Mouse (Mus musculus) intestine, embryonic 16.5 days (tissue): ENCODE measurements around the gene Inpp5a. TPM values are rescaled to one million over a fixed set of nuclear protein-coding genes. Genes with fewer than 3 reads are reported as not detected.

ENCODE experiments used
- ATAC-seq: fragments of 200-750 bp; cut with Nextera tagmentation; 2 replicates; pipeline ENCODE4 v1.8.0; 2017; ENCODE audit warnings: moderate TSS enrichment, moderate library complexity
- H3K27ac ChIP-seq: fragments of 300-500 bp; sonication (generic); 2 replicates; pipeline ENCODE4 v1.5.1; 2014; ENCODE audit warnings: mild to moderate bottlenecking, low read length
- H3K27me3 ChIP-seq: fragments of 300-500 bp; sonication (generic); replicated peaks from 2 replicates; pipeline ENCODE4 v1.6.1; 2014; ENCODE audit warnings: low read length, control low read depth, mixed read lengths; ENCODE audit not compliant: control insufficient read depth, insufficient read depth
- H3K36me3 ChIP-seq: fragments of 300-500 bp; sonication (generic); 2 replicates; pipeline ENCODE4 v1.6.1; 2014; ENCODE audit warnings: low read length, control low read depth; ENCODE audit not compliant: control insufficient read depth, insufficient read depth
- H3K4me1 ChIP-seq: fragments of 300-500 bp; sonication (generic); 2 replicates; pipeline ENCODE4 v1.6.1; 2014; ENCODE audit warnings: low read length, control low read depth, mixed read lengths; ENCODE audit not compliant: control insufficient read depth, insufficient read depth
- H3K4me2 ChIP-seq: fragments of 300-500 bp; sonication (generic); 2 replicates; pipeline ENCODE4 v1.6.1; 2014; ENCODE audit warnings: low read depth, low read length, control low read depth
- H3K4me3 ChIP-seq: fragments of 300-500 bp; sonication (generic); 2 replicates; pipeline ENCODE4 v1.5.1; 2014; ENCODE audit warnings: mild to moderate bottlenecking, low read length
- H3K9ac ChIP-seq: fragments of 300-500 bp; sonication (generic); 2 replicates; pipeline ENCODE4 v1.6.1; 2014; ENCODE audit warnings: low read depth, low read length
- H3K9me3 ChIP-seq: fragments of 300-500 bp; sonication (generic); 2 replicates; pipeline ENCODE4 v1.6.1; 2016; ENCODE audit warnings: low read length, control low read depth; ENCODE audit not compliant: control insufficient read depth
- WGBS: fragments of 180-500 bp; shearing (Covaris S2); extraction: QIAGEN DNeasy Blood & Tissue Kit; methylation state at CpG from one replicate; pipeline ENCODE4 v1.1.7; 2014; 5-methylcytosine and 5-hydroxymethylcytosine counted together
- polyA plus RNA-seq: library from polyadenylated mRNA; unstranded; fragments of >200 nt; fragmentation: Nextera tagmentation; extraction: Ambion mirVana; gene quantifications from 2 replicates; pipeline ENCODE4 v1.2.1, GENCODE M21; 2015

The Inpp5a gene
- polyA plus RNA-seq, 1 experiment from 2014 or later, result 8.9 TPM

GRCm38 (mm10) chr7:139580851-139581775 lies 192.2 kb downstream of the Inpp5a start:
- Histone ChIP-seq H3K27ac (no peak overlapping the region), H3K36me3 (no peaks in the 10 kb centered on the region), H3K4me1 (peaks cover 19% of the 10 kb centered on the region), H3K4me3 (peak overlapping the region; percentile 43), H3K27me3 (peaks cover 78% of the 10 kb centered on the region), H3K4me2 (peak overlapping the region; percentile 60), H3K9ac (no peak overlapping the region), H3K9me3 (no peaks in the 10 kb centered on the region)
- no peak for ATAC-seq
- 3% methylated on average over 78 of the region's 78 CpGs for WGBS

GRCm38 (mm10) chr7:139581801-139582571 lies 193.1 kb downstream of the Inpp5a start:
- Histone ChIP-seq H3K4me3 (peak overlapping the region; percentile 43), H3K27ac (no peak overlapping the region), H3K27me3 (peaks cover 86% of the 10 kb centered on the region), H3K4me2 (peak overlapping the region; percentile 60), H3K9ac (no peak overlapping the region), H3K36me3 (no peaks in the 10 kb centered on the region), H3K4me1 (peaks cover 19% of the 10 kb centered on the region), H3K9me3 (no peaks in the 10 kb centered on the region)
- peak; percentile 52 for ATAC-seq
- WGBS, result under 1% methylated on average over 82 of the region's 82 CpGs

- Histone ChIP-seq H3K9ac (no peak within 1 kb of the TSS), H3K9me3 (no peaks in the 10 kb centered on the region), H3K27me3 (peaks cover 92% of the 10 kb centered on the region), H3K36me3 (no peaks in the 10 kb centered on the region), H3K27ac (no peak within 1 kb of the TSS), H3K4me3 (peak within 1 kb of the TSS; percentile 43), H3K4me1 (peaks cover 19% of the 10 kb centered on the region), H3K4me2 (peak within 1 kb of the TSS; percentile 60)
- WGBS, result under 1% methylated on average over 56 of the region's 56 CpGs
- ATAC-seq, result peak; percentile 56; the same call in 1 of the 2 replicates
Measured at GRCm38 (mm10) chr7:139582595-139582994, 193.7 kb downstream of the Inpp5a start, which contains the start of gene Nkx6-2. Gene Nkx6-2 (minus strand): TSS chr7:139582797.

GRCm38 (mm10) chr7:139583094-139583737 lies 194.3 kb downstream of the Inpp5a start:
- H3K9me3 ChIP-seq, result no peaks in the 10 kb centered on the region
- H3K4me2 ChIP-seq, result no peak overlapping the region
- H3K27me3 ChIP-seq, result peaks cover 90% of the 10 kb centered on the region
- no peak for ATAC-seq
- no peaks in the 10 kb centered on the region for H3K36me3 ChIP-seq
- 19% methylated on average over 17 of the region's 17 CpGs for WGBS
- H3K9ac ChIP-seq, result no peak overlapping the region
- H3K4me1 ChIP-seq, result peaks cover 19% of the 10 kb centered on the region
- no peak overlapping the region for H3K27ac ChIP-seq
- no peak overlapping the region for H3K4me3 ChIP-seq

- H3K27ac ChIP-seq, result no peak overlapping the region
- peaks cover 19% of the 10 kb centered on the region for H3K4me1 ChIP-seq
- H3K9ac ChIP-seq, result no peak overlapping the region
- peaks cover 83% of the 10 kb centered on the region for H3K27me3 ChIP-seq
- H3K4me3 ChIP-seq, result peak overlapping the region; percentile 16
- no peak for ATAC-seq
- 0 out of 2 replicates have a peak overlapping the region, but pooled peaks have one; percentile 11 for H3K4me2 ChIP-seq
- WGBS, result 1% methylated on average over 53 of the region's 53 CpGs
- H3K9me3 ChIP-seq, result no peaks in the 10 kb centered on the region
- no peaks in the 10 kb centered on the region for H3K36me3 ChIP-seq
Measured at GRCm38 (mm10) chr7:139584221-139585175, 195.6 kb downstream of the Inpp5a start.

GRCm38 (mm10) chr7:139585183-139585821 lies 196.4 kb downstream of the Inpp5a start:
- Histone ChIP-seq H3K4me2 (no peak overlapping the region), H3K9ac (no peak overlapping the region), H3K9me3 (no peaks in the 10 kb centered on the region), H3K27me3 (peaks cover 76% of the 10 kb centered on the region), H3K4me3 (no peak overlapping the region), H3K36me3 (no peaks in the 10 kb centered on the region), H3K4me1 (peaks cover 19% of the 10 kb centered on the region), H3K27ac (no peak overlapping the region)
- 4% methylated on average over 29 of the region's 29 CpGs for WGBS
- ATAC-seq, result no peak

- Histone ChIP-seq H3K4me3 (no peak overlapping the region), H3K4me1 (0 out of 2 replicates have a peak, but pooled peaks cover 3% of the 10 kb centered on the region), H3K27ac (no peak overlapping the region), H3K27me3 (peaks cover 50% of the 10 kb centered on the region), H3K9ac (no peak overlapping the region), H3K36me3 (no peaks in the 10 kb centered on the region), H3K9me3 (no peaks in the 10 kb centered on the region), H3K4me2 (no peak overlapping the region)
- no peak for ATAC-seq
- WGBS, result 29% methylated on average over 7 of the region's 7 CpGs
Measured at GRCm38 (mm10) chr7:139587919-139588318, 199.0 kb downstream of the Inpp5a start.

- peaks cover 26% of the 10 kb centered on the region for H3K27me3 ChIP-seq
- no peaks in the 10 kb centered on the region for H3K4me1 ChIP-seq
- H3K4me3 ChIP-seq, result no peak overlapping the region
- H3K9me3 ChIP-seq, result no peaks in the 10 kb centered on the region
- no peak overlapping the region for H3K4me2 ChIP-seq
- H3K36me3 ChIP-seq, result no peaks in the 10 kb centered on the region
- WGBS, result 43% methylated on average over 3 of the region's 3 CpGs
- H3K27ac ChIP-seq, result no peak overlapping the region
- ATAC-seq, result 0 out of 2 replicates have a peak, but pooled peaks have one; percentile 38
- no peak overlapping the region for H3K9ac ChIP-seq
Measured at GRCm38 (mm10) chr7:139590302-139590701, 201.4 kb downstream of the Inpp5a start.
